ENCODE assay signal across 8 mouse cellular contexts in genomic region chr17:73096484-73096883, GRCm38 (mm10). TPM values are rescaled to one million over a fixed set of nuclear protein-coding genes. Genes with fewer than 3 reads are reported as not detected.
A peak's percentile ranks its signal among the peaks of the same experiment; 100 is the strongest.
DNase-seq lines count a peak whose midpoint lies in the region; TF ChIP-seq lines count a peak whose summit lies in the region.
"Had no signal": no experiment of that assay in that cellular context is flagged by ENCODE, and none has a peak within 500 bp of the region (broad histone marks: within the 10 kb centered on the region; RNA-seq: fewer than 3 reads in every experiment).

No protein-coding gene starts in this region.

- no peak for TF ChIP-seq POLR2A in kidney, adult 2 months (IDR thresholded peaks at IDR 0.05; ENCODE audit: low read depth, low read length)
- TF ChIP-seq POLR2A in testis, adult 2 months (IDR thresholded peaks at IDR 0.05; ENCODE audit: control insufficient read depth, low read depth, low read length): no peak

- H3K36me3 ChIP-seq in kidney, adult 2 months (ENCODE audit: control insufficient read depth, insufficient read depth, low read length): no peaks in the 10 kb centered on the region
- H3K36me3 ChIP-seq in testis, adult 2 months (ENCODE audit: control insufficient read depth, insufficient read depth, low read length): no peaks in the 10 kb centered on the region
- H3K36me3 ChIP-seq: liver, embryonic 15.5 days had no signal

- no peak overlapping the region for H3K27ac ChIP-seq in kidney, adult 2 months (ENCODE audit: insufficient read depth, low read depth, low read length)
- H3K27ac ChIP-seq in testis, adult 2 months (ENCODE audit: control insufficient read depth, insufficient read depth, low read depth, low read length): no peak overlapping the region
- H3K27ac ChIP-seq: liver, embryonic 15.5 days had no signal

- TF ChIP-seq CTCF in kidney, adult 2 months (conservative IDR thresholded peaks at IDR 0.05; ENCODE audit: insufficient read depth, insufficient read length, low read depth, low read length): peak; percentile 78
- TF ChIP-seq CTCF in testis, adult 2 months (IDR thresholded peaks at IDR 0.05; ENCODE audit: control insufficient read depth, insufficient read depth, insufficient replicate concordance, low read depth, low read length): peak; percentile 89; the same call in 1 of the 2 replicates

- WGBS in kidney, adult 2 months: 41% methylated on average over 5 of the region's 5 CpGs

- no peaks in the 10 kb centered on the region for H3K4me1 ChIP-seq in kidney, adult 2 months (ENCODE audit: control insufficient read depth, insufficient read depth, low read length)
- no peaks in the 10 kb centered on the region for H3K4me1 ChIP-seq in testis, adult 2 months (ENCODE audit: control insufficient read depth, insufficient read depth, low read length)
- H3K4me1 ChIP-seq: liver, embryonic 15.5 days had no signal

- intact Hi-C loops in heart, postnatal 14 days (cut with DNase I): loop anchor here (10.0 kb wide), 1 partner anchor 198 kb away; no protein-coding TSS in a partner anchor

- no peaks in the 10 kb centered on the region for H3K27me3 ChIP-seq in kidney, adult 2 months (replicated peaks; ENCODE audit: control insufficient read depth, insufficient read depth, low read length)
- no peaks in the 10 kb centered on the region for H3K27me3 ChIP-seq in testis, adult 2 months (ENCODE audit: control insufficient read depth, insufficient read depth, low read length)

- DNase-seq in kidney, adult 2 months: peak; percentile 54
- no peak for DNase-seq in kidney, adult 11 months
- peak; percentile 76 for DNase-seq in ES-CJ7 (ENCODE audit: low read depth, low spot score)
- peak; percentile 54 for DNase-seq in adrenal gland, postnatal 25 days
- DNase-seq in heart, postnatal 14 days: peak; percentile 40 to 51
- peak; percentile 67 for DNase-seq in lung, postnatal 14 days

- H3K4me3 ChIP-seq in kidney, adult 2 months (ENCODE audit: insufficient read depth, low read depth, low read length): no peak overlapping the region
- H3K4me3 ChIP-seq in testis, adult 2 months (ENCODE audit: control insufficient read depth, low read depth, low read length): no peak overlapping the region; the same call in 1 of the 2 replicates
- H3K4me3 ChIP-seq: liver, embryonic 15.5 days had no signal

RNA-seq across cellular contexts. Expression of gene Lclat1, which starts 11.3 kb away (rescaled TPM):
- polyA plus RNA-seq in kidney, adult 2 months (2012; rRNA removed): 17.3 and 18.8 TPM in 2 replicates
- 41.4 and 43.9 TPM in 2 replicates for total RNA-seq in adrenal gland, postnatal 25 days (2021)
- 100 to 1,000 TPM; 103 to 126 TPM for total RNA-seq in heart, postnatal 14 days (2021)
- polyA plus RNA-seq in testis, adult 2 months (2012; rRNA removed): 7.7 and 9.2 TPM in 2 replicates
